Mouse (Mus musculus) v-Abl transformed pro-B cells (cell line): ENCODE data around the gene Sh3bp5.

Experiments
- in situ Hi-C, 2 experiments: fragments of 400-800 bp; cut with MboI; formaldehyde crosslinking; loops; one replicate each; pipeline ENCODE4 v1.15.1; 2025; ENCODE audit not compliant: unreplicated experiment in 2 of 2

Sh3bp5 gene

DNA sequence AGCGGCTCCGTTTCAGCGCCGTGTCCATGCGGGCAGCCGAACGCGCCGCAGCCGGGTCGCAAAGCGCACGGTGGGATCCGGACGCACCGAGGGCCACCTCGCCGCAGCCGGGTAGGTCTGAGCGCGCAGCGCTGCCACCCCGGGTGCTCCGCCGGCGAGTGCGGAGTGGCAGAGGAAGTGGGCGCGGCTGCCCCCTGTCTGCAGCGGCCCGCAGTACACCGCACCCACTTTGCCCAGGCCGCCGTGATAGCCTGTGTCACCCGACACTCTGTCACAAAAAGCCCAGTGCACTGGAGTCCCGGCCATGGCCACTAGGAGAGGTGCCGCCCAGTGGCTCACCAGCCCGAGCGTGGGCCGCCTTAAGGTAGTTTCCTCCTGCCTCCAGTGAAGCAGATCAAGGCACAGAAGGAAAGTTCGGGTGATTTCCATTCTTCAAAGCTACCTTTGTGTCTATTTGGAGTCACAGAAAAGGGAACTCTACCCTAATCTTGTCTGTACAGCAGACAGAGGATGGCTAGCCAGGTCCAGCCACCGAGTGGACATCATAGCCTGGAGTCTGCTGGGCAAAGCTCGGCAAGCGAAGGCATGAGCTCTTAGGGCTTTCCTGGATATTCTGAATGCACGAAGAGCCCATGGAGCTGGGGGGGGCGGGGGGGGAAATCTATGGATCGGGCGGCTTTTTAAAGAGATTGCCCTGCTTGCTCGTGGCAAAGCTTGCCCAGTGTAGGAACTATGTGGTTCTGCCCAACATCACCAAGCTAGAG, at the start of gene Sh3bp5:
Sh3bp5 (minus strand) TSS at position 149 of the 764 bp plus-strand sequence.
- in situ Hi-C loops, result loop anchor here (5.0 kb wide), 1 partner anchor 49 kb away; no protein-coding TSS in a partner anchor

DNA sequence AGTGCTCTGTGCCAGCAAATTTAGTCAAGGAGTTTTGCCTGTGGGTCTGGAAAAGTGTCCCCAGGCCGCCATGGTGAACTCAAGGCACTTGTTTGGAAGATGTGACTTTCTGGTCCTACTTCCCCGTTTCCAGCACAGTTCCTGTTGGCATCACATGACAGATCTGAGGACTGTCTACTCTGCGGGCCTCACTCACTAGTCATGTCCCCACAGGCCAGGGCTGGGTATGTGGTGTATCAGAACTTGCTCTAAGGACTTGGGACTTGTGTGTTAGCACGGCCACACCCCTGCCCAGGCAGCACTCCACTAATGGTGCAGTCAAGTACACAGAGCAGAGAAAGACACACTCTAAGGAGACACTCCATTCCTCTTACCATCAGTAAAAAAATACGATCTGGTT, 46.5 kb upstream of the Sh3bp5 start:
- in situ Hi-C loops, result loop anchor here in 1 of 2 experiments (25.0 kb wide), 1 partner anchor 1580 kb away; no protein-coding TSS in a partner anchor

DNA sequence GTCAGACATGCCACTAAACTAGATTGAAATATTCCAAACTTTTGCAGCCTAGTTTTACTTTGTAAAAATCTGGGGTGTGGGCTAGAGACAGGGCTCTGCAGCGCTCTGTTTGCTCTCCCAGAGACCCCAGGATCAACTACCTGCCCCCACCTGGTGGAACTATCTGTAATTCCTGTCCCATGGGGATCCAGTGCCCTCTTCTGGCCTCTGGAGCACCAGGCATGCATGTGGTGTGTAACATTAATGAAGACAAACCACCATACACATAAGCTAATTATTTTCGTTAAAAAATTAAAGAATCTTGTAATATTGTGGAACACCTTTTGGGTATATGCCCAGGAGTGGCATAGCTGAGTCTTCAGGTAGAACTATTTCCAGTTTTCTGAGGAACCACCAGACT, 37.4 kb upstream of the Sh3bp5 start:
- in situ Hi-C loops, result loop anchor here (5.0 kb wide), 1 partner anchor 256 kb away; the partner anchor contains the start of genes Nisch (in 2 of the 2) and Sema3g (in 2 of the 2)

DNA sequence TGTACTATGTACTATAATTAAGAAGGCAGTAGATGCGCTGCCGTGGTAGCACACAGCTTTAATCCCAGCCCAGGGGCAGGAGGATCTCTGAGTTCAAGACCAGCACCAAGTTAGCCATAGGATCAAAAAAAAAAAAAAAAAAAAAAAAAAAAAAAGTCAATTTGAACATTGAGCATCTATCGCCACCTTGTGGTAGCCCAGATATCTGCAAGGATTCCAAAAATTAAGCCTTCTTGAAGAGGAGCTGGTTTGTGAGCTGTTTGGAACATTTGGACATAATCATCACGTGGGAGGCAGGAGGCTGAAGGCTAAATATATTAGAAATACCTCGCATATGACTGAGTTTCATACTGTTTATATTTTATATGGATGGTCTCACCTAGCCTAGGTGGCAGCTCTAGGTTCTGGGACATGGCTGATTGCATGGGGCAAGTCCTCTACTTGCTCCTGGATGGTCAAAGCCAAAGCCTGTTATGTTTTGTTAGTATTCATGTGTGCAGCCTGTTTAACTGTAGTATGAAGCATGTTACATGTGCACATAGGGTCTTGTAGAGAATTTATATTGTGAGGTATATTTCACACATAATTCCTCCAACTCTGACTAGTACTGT, 36.7 kb upstream of the Sh3bp5 start:
- in situ Hi-C loops, result loop anchor here (5.0 kb wide), 1 partner anchor 255 kb away; the partner anchor contains the start of genes Nisch (in 2 of the 2) and Sema3g (in 2 of the 2)

DNA sequence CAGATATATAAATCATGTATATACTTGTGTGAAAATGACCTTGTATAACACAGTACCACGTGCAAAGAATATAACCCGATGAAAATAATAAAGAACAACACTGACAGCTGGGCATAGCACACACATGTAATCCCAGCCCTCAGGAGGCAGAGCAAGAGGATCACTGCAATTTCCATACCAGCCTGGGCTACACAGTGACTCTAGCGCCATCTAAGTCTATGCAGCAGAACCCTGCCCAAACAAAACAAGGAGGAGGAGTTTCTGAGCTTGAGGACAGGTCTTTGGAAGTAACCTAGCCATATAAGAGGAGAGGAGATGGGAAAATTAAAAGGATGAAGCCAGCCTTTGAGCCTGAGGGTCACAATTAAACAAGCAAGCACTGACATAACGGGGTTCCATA, 33.8 kb upstream of the Sh3bp5 start:
- in situ Hi-C loops, result loop anchor here (5.0 to 10.0 kb wide), 2 partner anchors 85 to 252 kb away; partner anchors contain the start of genes Nisch (in 2 of the 2) and Sema3g (in 2 of the 2)

DNA sequence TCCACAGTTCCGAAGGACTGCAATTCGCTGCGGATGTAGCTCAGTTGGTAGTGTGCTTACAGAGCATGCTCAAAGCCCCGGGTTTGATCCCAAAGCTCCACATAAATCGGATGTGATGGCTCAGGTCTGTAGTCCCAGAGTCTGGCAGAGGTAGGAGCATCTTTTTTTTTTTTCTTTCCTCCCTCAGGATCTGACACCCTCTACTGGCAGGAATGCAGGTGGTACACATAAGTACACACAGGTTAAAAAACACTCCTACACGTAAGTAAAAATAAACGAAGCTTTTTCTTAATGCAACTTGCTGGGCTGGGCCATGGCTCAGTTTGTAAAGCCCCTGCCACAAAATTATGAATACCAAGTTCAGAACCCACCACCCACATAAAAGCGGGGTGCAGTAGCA, 28.3 kb upstream of the Sh3bp5 start:
- in situ Hi-C loops, result loop anchor here (5.0 to 10.0 kb wide), 2 partner anchors 77 to 79 kb away; no protein-coding TSS in a partner anchor

DNA sequence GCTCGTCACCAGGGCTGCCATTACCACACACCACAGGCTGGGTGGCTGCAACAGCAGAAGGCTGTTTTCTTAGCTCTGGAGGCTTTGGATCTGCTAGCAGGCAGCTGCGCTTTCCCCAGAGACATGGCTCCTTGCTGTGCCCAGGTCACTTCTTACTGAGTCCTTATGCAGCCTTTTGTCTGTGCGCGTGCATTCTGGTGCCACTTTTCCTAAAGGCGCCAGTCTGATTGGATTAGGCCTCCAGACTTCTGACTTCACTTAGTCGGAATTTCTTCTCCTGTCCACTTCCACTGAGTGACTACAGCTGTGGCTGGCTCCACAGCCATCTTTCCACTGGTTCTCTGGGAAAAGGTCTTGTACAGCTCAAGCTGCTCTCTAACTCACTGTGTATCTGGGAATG, 27.0 kb upstream of the Sh3bp5 start:
- in situ Hi-C loops, result loop anchor here (5.0 to 10.0 kb wide), 2 partner anchors 76 to 78 kb away; no protein-coding TSS in a partner anchor

DNA sequence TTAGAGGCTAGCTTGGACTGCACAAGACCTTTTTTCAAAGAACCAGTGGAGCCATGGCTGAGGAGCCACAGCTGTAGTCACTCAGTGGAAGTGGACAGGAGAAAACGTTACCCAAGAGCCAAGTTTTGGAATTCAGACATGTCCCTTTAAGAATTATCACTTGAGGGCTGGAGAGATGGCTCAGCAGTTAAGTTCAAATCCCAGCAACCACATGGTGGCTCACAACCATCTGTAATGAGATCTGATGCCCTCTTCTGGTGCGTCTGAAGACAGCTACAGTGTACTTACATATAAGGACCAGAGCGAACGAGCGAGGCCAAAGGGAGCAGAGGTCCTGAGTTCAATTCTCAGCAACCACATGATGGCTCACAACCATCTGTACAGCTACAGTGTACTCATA, 26.3 kb upstream of the Sh3bp5 start:
- in situ Hi-C loops, result loop anchor here (5.0 to 10.0 kb wide), 2 partner anchors 75 to 77 kb away; no protein-coding TSS in a partner anchor

DNA sequence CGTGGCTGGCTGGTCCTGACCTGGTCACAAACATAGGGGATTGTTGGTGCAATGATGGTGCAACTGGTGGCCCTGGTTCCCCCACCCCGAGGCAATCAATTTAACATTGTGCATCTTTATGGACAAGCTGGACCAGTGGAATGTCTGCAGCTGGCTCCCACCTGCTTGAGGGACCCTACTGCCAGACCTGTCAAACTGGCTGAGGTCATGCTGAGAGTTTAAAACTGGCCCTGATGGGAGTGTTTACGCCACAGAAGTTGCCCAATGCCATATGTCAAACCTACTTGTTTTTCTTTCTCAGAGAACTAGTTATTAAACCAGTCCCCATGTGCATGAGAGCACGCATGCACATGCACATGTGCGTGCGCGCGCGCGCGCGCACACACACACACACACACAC, 22.1 kb upstream of the Sh3bp5 start:
- in situ Hi-C loops, result loop anchor here in 1 of 2 experiments (10.0 kb wide), 1 partner anchor 183 kb away; no protein-coding TSS in a partner anchor

DNA sequence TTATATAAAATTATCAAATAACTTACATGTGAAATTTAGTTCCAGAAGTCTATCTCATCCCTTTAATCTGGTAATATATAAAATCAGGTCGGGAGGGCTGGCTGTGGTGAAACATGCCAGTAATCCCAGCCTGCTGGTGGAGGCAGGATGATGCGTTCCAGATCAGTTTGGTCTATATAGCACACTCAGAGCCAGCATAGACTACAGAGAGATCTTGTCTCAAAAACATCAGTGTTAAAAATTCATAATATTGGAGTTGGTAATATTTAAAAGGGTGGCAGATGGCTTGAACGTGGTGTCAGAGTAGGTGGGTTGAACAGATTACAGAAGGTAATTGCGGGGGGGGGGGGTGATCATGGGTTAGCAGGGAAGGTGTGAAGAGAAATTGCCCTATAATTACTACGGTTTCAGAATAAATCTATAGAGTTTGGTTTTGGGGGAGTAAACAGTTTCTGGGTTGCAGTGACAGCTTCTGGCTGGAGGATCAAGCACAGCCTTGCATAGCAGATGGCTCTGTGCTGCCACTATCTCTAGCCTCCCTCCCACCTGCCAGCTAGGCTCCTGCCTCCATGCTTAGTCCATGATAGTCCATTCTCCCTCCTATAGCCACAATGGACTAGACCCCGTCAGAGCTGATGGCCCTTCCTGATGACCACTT, 20.3 kb upstream of the Sh3bp5 start:
- in situ Hi-C loops, result loop anchor here in 1 of 2 experiments (10.0 kb wide), 1 partner anchor 181 kb away; no protein-coding TSS in a partner anchor

DNA sequence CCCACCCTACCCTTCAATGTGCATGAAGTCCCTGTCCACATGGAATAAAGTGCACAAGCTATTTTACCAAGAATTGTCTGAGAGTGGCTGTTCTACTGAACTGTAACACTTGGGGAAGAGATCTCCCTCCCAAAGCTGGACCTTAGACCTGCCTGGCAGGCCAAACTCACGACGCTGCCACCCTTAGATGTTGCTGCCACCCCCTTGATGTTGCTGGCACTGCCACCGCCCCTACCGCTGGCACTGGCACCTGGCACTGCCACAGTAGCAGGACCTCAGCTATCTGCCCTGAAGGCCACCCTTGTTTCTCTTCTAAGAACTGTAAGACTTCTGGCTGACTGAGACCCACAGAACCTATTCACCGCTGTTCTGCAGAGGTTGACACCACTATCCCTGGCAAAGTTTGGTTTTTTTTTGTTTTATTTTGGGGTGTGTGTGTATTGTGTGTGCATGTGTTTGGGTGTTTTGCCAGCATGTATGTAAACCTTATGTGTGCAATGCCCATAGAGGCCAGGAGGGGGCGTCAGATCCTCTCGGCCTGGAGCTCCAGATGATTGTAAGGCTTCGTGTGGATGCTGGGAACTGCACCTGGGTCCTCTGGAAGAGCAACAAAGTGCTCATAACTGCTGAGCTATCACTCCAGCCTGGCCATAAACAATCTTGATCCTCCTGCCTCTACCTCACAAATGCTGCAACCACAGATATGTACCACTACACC, 19.1 kb upstream of the Sh3bp5 start:
- in situ Hi-C loops, result loop anchor here in 1 of 2 experiments (10.0 kb wide), 1 partner anchor 180 kb away; no protein-coding TSS in a partner anchor

DNA sequence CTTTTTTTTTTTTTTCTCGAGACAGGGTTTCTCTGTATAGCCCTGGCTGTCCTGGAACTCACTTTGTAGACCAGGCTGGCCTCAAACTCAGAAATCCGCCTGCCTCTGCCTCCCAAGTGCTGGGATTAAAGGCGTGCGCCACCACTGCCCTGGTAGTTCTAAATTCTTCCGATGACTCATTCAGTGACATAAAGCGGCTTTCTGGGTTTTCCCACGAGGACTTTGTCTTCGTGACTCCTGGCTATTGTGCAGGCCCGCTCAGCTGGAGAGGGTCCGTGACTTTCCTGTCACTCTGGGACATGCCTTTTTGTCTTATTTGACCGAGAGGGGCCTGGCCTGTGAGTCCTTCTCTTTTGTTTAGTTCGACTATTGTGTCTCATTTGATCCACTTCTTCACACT, 18.1 kb upstream of the Sh3bp5 start:
- in situ Hi-C loops, result loop anchor here in 1 of 2 experiments (10.0 kb wide), 1 partner anchor 179 kb away; no protein-coding TSS in a partner anchor

DNA sequence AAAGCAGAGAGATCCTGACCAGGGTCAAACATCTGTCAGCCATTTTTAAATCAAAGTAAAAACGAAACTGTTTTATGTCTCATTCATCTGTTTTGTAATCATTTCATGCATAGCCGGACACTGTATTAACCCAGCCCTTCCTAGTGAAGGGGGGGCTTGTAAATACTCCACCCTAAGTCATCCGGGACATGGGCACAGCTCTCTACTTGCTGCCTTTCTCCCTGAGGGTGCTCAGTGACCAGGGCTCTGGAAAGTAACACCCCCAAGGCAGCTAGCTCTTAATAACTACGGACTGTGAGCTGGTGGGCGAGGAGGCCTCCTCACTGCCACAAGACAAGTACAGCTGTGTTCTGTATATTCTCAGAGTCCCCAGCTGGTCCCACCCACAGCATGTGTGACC, 13.1 kb upstream of the Sh3bp5 start:
- in situ Hi-C loops, result no loop called here

DNA sequence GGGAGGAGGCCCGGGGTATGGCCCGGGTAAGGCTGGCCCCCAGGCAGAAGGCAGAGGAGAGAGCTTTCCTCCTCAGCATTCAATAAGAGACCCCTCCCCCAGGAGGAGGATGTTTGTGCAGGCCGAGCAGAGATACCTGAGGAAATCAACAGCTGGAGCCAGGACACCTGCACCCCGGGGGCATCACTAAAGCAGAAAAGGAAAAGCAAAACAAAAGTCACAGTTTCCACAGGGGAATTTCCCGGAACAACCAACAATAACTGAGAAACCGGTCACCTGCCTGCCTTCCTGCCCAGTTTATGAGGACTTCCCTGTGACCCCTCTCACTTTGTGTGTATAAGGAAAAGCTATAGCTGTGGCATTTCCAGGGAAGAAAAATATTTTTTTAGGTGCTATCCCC, 7.7 kb upstream of the Sh3bp5 start:
- in situ Hi-C loops, result no loop called here

DNA sequence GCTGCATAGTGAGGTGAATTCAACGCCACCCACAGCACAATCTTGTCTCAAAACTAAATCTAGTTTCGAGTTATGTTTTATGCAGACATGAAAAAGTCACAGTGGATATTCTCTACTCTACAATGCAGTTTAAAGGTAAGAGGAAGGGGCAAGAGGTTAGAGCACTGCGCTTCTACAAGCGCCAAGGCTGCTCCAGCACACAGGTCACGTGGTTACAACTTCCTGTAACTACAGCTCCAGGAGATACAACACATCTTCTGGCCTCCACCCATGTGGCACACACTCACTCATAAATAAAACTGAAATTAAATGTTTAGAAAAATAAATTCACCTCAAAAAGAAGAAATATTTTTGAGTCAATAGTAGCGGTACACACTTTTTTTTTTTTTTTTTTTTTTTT, 4.8 kb upstream of the Sh3bp5 start:
- in situ Hi-C loops, result no loop called here

DNA sequence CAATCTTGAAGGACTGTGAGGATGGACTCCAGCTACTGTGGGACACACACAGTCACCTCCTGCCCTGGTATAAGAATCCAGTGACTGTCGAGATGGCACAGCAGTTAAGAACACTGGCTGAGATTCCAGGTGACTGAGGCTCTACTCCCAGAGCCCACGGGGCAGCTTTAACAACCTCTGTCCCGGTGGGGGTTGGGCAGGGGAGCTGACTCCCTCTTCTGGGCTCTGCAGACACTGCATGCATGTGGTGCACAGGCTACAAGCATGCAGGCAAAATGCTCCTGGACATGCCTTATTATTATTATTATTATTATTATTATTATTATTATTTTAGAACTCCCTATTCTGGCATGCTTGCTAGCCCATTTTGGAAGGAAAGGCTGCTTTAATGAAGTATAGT, 4.4 kb upstream of the Sh3bp5 start:
- in situ Hi-C loops, result no loop called here

DNA sequence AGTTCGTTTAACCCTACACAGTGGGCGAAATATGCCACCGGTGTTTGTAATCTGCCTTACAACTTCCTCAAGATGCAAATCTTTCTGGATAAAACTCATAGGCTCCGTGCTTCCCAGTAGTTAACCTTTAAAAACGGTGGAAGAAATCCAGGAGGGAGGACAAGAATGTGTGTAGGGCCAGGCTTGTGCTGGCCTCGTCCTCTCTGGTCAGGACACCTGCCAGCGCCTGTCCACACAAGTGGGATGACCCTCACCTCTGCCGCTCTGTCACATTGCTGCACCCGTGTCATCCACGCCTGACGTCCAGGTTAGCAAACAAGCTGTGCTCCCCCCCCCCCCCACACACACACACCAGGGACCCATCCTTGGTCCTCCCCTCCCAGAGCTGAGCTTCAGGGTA, 3.4 kb upstream of the Sh3bp5 start:
- in situ Hi-C loops, result loop anchor here (5.0 kb wide), 1 partner anchor 52 kb away; no protein-coding TSS in a partner anchor

DNA sequence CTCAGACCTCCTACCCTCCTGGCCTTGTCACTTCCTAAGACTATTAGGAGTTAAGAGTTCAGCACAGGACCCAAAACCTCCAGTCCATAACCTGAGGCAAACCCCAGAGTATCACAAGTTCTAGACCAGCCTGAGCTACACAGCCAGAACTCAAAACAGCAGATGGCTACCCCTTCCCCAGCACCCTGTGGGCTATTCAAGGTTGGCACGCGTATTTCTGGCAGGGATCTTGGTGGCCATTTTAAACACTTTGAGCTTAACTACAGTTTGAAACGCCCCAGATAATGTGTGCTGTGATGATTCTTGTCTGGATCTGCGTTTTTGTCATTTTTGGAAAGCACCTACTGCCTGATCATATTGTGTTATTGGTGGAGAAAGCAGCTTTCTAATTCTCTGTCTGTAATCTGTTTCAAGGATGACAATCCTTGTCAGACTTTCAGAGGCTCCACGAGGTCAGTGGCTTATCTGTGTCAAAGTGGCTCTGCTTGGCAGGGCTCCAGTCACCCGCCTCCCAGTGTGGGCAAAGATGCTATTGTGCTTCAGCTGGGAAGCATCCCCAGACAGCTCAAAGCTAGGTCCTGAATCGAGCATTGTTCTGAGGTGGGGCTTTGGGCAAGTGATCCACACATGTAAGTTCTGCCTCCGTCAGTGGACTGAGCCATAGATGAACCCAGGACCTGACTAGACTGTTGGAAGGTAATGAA, 2.1 kb upstream of the Sh3bp5 start:
- in situ Hi-C loops, result loop anchor here (5.0 kb wide), 1 partner anchor 51 kb away; no protein-coding TSS in a partner anchor
